ENCODE assay signal across 8 mouse cellular contexts in the genomic region with DNA sequence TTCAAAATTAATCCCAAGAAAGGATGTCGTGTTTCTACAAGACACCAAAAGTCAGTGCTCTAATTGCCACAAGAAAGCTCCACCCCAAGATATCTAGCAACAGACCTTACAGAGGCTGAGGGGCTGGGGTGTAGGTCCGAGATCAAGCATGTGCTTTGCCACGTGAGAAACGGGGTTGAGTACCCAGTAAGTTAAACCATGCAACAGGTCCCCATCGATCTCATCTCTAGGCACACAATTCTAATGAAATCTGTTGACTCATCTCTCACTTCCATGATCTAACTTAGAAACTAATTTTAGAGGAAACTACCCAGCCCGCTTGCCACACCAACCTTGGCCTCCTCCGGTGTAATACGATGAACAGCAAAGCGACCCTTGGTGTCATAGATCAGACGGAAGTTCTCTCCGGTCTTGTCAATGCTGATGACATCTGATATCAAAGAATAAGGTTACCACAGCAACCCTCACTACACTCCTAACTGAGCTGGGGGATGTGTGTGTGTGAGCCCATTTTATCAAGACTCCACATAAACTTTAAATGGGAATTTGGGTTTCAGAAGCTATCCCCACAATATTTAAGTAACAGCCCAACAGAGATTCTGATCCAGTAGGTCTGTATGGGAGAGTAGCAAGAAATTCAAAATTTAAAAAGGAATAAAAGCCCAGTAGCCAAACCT. TPM values are rescaled to one million over a fixed set of nuclear protein-coding genes. Genes with fewer than 3 reads are reported as not detected.
DNase-seq lines count a peak whose midpoint lies in the region; ATAC-seq and TF ChIP-seq lines count a peak whose summit lies in the region.

No protein-coding gene starts in this region.

- no peaks in the 10 kb centered on the region for H3K4me1 ChIP-seq in embryonic facial prominence, embryonic 14.5 days (ENCODE audit: control insufficient read depth, insufficient read depth, low read length)
- H3K4me1 ChIP-seq in limb, embryonic 12.5 days (replicated peaks), result 0 out of 2 replicates have a peak, but pooled peaks cover 5% of the 10 kb centered on the region
- peaks cover 25% of the 10 kb centered on the region for H3K4me1 ChIP-seq in neural tube, embryonic 15.5 days

- H3K27me3 ChIP-seq in embryonic facial prominence, embryonic 14.5 days (replicated peaks; ENCODE audit: control insufficient read depth, insufficient read depth, low read length), result no peaks in the 10 kb centered on the region; the same call in 1 of the 2 replicates
- H3K27me3 ChIP-seq in limb, embryonic 12.5 days, result peaks cover 15% of the 10 kb centered on the region; the same call in 1 of the 2 replicates
- H3K27me3 ChIP-seq in neural tube, embryonic 15.5 days (replicated peaks), result no peaks in the 10 kb centered on the region; the same call in 1 of the 2 replicates

- H3K4me3 ChIP-seq in layer of hippocampus, adult 2 months, result peak overlapping the region; percentile 34
- H3K4me3 ChIP-seq in embryonic facial prominence, embryonic 14.5 days (ENCODE audit: low read depth, low read length), result peak overlapping the region; percentile 55
- H3K4me3 ChIP-seq in limb, embryonic 12.5 days (replicated peaks), result peak overlapping the region; percentile 55
- peak overlapping the region; percentile 52 for H3K4me3 ChIP-seq in neural tube, embryonic 15.5 days (replicated peaks)

- peaks cover 51% of the 10 kb centered on the region for H3K36me3 ChIP-seq in embryonic facial prominence, embryonic 14.5 days (ENCODE audit: control insufficient read depth, insufficient read depth, low read length)
- peaks cover 46% of the 10 kb centered on the region for H3K36me3 ChIP-seq in limb, embryonic 12.5 days
- peaks cover 6% of the 10 kb centered on the region; the same call in 1 of the 2 replicates for H3K36me3 ChIP-seq in neural tube, embryonic 15.5 days

- no peaks in the 10 kb centered on the region for H3K9me3 ChIP-seq in embryonic facial prominence, embryonic 14.5 days (ENCODE audit: control insufficient read depth, low read length)
- H3K9me3 ChIP-seq in limb, embryonic 12.5 days, result no peaks in the 10 kb centered on the region
- H3K9me3 ChIP-seq in neural tube, embryonic 15.5 days (replicated peaks), result no peaks in the 10 kb centered on the region

- H3K9ac ChIP-seq in embryonic facial prominence, embryonic 14.5 days (ENCODE audit: low read depth, low read length), result peak overlapping the region; percentile 84
- peak overlapping the region; percentile 77 for H3K9ac ChIP-seq in limb, embryonic 12.5 days (replicated peaks)
- H3K9ac ChIP-seq in neural tube, embryonic 15.5 days (replicated peaks), result no peak overlapping the region

- ATAC-seq in embryonic facial prominence, embryonic 14.5 days (ENCODE audit: low read depth), result no peak
- no peak for ATAC-seq in limb, embryonic 12.5 days (ENCODE audit: insufficient number of reproducible peaks, insufficient read depth, low FRiP score, low TSS enrichment, low read depth)
- no peak for ATAC-seq in neural tube, embryonic 15.5 days (ENCODE audit: low FRiP score)

- no peak overlapping the region for H3K27ac ChIP-seq in layer of hippocampus, adult 2 months
- no peak overlapping the region for H3K27ac ChIP-seq in embryonic facial prominence, embryonic 14.5 days (replicated peaks; ENCODE audit: low read depth, low read length)
- H3K27ac ChIP-seq in limb, embryonic 12.5 days, result no peak overlapping the region
- H3K27ac ChIP-seq in neural tube, embryonic 15.5 days (replicated peaks), result no peak overlapping the region

- DNase-seq in layer of hippocampus, adult 2 months (ENCODE audit: low spot score in 2 of 2), result no peak
- DNase-seq in layer of hippocampus, adult 8-10 months (ENCODE audit: low spot score in 2 of 2), result no peak
- DNase-seq in embryonic facial prominence, embryonic 14.5 days (ENCODE audit: low spot score), result no peak
- DNase-seq in spleen, adult 18-20 months, result no peak
- no peak for DNase-seq in adrenal gland, postnatal 36 days
- no peak for DNase-seq in ovary, adult 18-20 months (ENCODE audit: low spot score)

- peak overlapping the region; percentile 70 for H3K4me2 ChIP-seq in embryonic facial prominence, embryonic 14.5 days (ENCODE audit: low read depth, low read length)
- peak overlapping the region; percentile 67 for H3K4me2 ChIP-seq in limb, embryonic 12.5 days
- H3K4me2 ChIP-seq in neural tube, embryonic 15.5 days, result peak overlapping the region; percentile 61

- no peak for TF ChIP-seq CTCF in layer of hippocampus, adult 2 months (conservative IDR thresholded peaks at IDR 0.05)

- 43% methylated on average over 11 of the region's 11 CpGs for WGBS in embryonic facial prominence, embryonic 14.5 days
- WGBS in limb, embryonic 12.5 days, result 36% methylated on average over 11 of the region's 11 CpGs
- 48% methylated on average over 11 of the region's 11 CpGs for WGBS in neural tube, embryonic 15.5 days

RNA-seq across cellular contexts. Expression of gene Rps4x, which starts 2.0 kb away (rescaled TPM):
- total RNA-seq in layer of hippocampus, adult 2 months (2021), result 100 to 1,000 TPM; 416 to 499 TPM
- total RNA-seq in layer of hippocampus, adult 8-10 months (2022), result 100 to 1,000 TPM; 452 to 610 (median 507) TPM
- polyA plus RNA-seq in embryonic facial prominence, embryonic 14.5 days (2014; fragmentation: Nextera tagmentation; extraction: Ambion mirVana), result 988 and 1,037 TPM in 2 replicates
- polyA plus RNA-seq in limb, embryonic 12.5 days (2016; fragmentation: Nextera tagmentation; extraction: Ambion mirVana), result 696 and 697 TPM in 2 replicates
- polyA plus RNA-seq in neural tube, embryonic 15.5 days (2015; fragmentation: Nextera tagmentation; extraction: Ambion mirVana), result 357 and 446 TPM in 2 replicates
- total RNA-seq in adrenal gland, postnatal 36 days (2021), result 1,000 to 10,000 TPM in 1 of 2 experiments, 100 to 1,000 TPM in 1; 902 to 1,048 TPM

RNA-seq across cellular contexts. Expression of gene Ercc6l, which starts 30.3 kb away (rescaled TPM):
- under 1 TPM; 0.12 to 0.23 TPM for total RNA-seq in layer of hippocampus, adult 2 months (2021)
- total RNA-seq in layer of hippocampus, adult 8-10 months (2022), result under 1 TPM in 3 of 4 experiments, not detected in 1; 0.14 to 0.36 (median 0.18) TPM
- 10.9 and 11.5 TPM in 2 replicates for polyA plus RNA-seq in embryonic facial prominence, embryonic 14.5 days (2014; fragmentation: Nextera tagmentation; extraction: Ambion mirVana)
- 18.7 and 20.0 TPM in 2 replicates for polyA plus RNA-seq in limb, embryonic 12.5 days (2016; fragmentation: Nextera tagmentation; extraction: Ambion mirVana)
- polyA plus RNA-seq in neural tube, embryonic 15.5 days (2015; fragmentation: Nextera tagmentation; extraction: Ambion mirVana), result 1.1 and 3.4 TPM in 2 replicates
- under 1 TPM; 0.63 to 0.89 TPM for total RNA-seq in adrenal gland, postnatal 36 days (2021)
